Mouse (Mus musculus) ES-Bruce4 (cell line): ENCODE data around the gene Ipo11.

Experiments used
- CTCF ChIP-seq: IDR thresholded peaks from one replicate; pipeline ENCODE4 v1.8.1; 2011; ENCODE audit warnings: low read depth, low read length
- EP300 ChIP-seq: IDR thresholded peaks from 2 replicates; pipeline ENCODE4 v1.6.1; 2011; ENCODE audit warnings: low read depth, low read length; ENCODE audit not compliant: insufficient read depth

GRCm38 (mm10) chr13:106856556-106856955 is 80.2 kb downstream of the Ipo11 start:
- TF ChIP-seq CTCF: no peak
- no peak for TF ChIP-seq EP300
